Mouse (Mus musculus) heart, postnatal 14 days (tissue): Measurements from ENCODE around the gene Golm1. TPM values are rescaled to one million over a fixed set of nuclear protein-coding genes. Genes with fewer than 3 reads are reported as not detected.

Experiments
- DNase-seq, 2 experiments: peaks; one replicate each; pipeline ENCODE4 v3.0.0; 2021 to 2022
- intact Hi-C: fragments of 180-260 bp; cut with DNase I; formaldehyde crosslinking; loops from one replicate; pipeline ENCODE4 v1.15.1; 2025
- total RNA-seq, 2 experiments: library from RNA; stranded (reverse); gene quantifications; 2 replicates each; pipeline ENCODE4 v1.2.3; 2021

The Golm1 gene
- total RNA-seq, 2 experiments from 2014 or later: 16.3 to 20.8 TPM

DNA sequence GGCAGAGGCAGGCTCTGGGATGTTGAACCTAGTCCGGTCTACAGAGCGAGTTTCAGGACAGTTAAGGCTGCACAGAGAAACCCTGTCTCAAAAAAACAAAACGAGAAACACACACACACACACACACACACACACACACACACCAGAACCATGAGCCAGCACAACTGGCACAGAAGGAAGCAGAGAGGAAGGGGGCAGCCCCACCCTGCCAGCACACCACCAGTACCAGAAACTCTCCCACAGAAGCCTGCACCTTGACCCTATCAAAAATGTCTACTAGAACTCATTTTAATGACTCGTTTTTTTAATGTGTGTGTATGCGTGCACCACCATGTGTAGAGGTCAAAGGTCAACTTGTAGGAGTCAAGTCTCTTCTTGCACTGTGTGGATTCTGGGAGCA, 25.8 kb downstream of the Golm1 start:
- intact Hi-C loops: no loop called here
- DNase-seq: no peak

DNA sequence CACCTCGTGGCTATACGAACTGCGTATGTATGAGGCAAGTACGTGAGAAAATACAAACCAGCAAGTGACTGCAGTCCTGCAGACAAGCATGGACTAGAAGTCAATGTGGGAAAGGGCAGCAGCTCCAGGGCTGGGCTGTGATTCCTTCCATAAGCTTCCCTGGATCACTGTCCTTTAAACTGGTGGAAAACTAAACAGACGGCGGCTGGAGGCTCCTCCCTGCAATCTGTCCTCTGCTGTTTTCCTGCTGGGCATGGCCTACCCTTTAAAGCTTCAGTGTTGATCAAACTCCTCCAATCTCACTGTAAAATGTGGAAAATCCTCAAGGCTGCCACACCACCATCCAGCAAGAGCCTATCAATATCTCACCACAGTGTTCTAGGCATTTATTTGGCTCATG, 27.0 kb downstream of the Golm1 start:
- intact Hi-C loops: no loop called here
- DNase-seq: no peak

DNA sequence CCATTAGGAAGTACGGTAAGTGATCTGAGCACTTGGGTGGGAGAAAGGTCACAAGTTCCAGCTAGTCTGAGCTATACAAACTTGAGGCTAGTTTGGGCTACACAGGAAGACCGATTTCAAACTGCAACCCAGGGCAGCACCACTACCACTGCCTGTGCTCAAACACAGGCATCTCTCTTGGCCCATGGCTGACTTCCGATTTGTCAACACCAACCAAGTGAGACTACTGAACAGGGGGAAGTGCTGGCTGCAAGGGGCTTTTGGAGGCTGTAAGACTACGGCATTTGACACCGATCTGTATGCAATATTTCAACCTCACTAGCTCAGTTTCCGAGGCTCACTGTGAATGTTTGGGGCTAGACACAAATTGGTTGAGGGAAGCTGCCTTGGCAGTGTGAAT, 28.1 kb downstream of the Golm1 start:
- intact Hi-C loops: no loop called here
- no peak for DNase-seq

DNA sequence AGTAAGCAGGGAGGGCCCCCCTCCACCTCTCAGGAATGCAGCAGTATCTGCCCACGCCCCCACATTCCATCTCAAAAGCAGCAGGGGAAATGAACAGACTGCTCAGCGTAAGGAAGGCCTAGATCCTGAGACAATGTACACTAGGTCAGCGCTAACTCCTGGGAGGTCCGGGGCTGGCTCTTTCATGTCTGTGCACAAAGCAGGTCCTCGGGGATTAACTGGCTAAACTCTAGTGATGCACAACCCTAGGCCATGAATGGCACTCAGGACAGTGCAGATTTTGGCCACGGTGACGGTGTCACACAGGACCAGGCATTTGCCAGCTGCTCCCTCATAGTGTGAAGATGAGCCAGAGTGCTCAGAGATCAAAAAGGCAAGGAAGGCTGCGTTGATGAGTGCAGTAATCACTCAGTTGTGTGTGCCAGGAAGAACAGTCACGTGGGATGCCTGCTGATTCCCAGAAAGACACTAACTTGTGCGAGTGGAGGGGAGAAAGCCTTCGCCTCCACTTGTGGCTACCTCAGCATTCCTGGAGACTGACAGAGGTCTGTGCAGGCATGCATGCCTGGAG, 28.9 kb downstream of the Golm1 start:
- intact Hi-C loops: no loop called here
- no peak for DNase-seq

DNA sequence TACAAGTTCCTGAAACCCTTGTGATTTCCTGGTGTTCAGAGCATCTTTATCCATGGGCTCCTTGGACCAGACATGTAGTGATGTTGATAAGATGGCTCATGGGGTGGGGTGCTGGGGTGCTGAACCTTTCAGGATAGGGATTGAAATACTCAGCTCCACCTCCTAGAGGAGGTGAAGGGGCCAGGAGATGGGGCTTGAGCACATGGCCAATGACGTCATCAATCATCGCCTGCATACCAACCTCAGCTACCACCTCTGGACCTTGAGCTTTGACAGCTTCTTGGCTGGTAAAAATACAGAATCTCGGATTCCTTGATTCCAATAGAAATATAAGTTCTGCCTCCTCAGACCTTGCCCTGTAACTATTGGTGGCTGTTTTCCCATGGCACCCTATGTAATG, 30.1 kb downstream of the Golm1 start:
- intact Hi-C loops: no loop called here
- DNase-seq: no peak

DNA sequence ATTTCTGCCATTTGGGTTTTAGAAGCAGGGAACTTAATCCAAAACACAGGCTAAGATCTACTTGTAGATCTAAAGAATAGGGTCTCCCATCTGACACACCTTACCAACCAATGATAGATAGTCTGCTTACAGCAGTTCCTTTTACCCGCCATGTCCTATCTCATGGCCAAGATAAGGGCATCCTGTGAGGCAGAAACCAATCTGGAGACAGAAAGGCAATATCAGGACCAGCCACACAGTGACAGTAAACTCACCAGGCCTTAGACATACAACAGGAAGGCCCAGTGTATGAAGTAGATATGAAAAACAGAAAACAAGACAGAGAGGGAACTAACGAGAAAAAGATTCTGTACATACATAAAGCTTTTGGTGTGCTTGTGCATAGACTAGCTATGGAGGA, 32.8 kb downstream of the Golm1 start:
- intact Hi-C loops: no loop called here
- no peak for DNase-seq

DNA sequence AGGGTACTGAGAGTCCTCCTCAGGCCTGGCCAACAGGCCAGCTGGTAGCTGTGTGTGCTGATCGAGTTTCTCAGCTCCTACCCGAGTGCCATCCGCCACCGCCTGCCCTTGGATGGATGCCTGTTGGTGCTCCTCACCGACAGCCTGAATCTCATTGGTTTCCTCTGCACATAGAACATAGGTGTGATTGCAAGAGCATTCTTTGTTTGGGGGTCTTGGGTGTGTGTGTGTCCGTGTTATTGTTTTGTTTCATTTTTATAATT, 35.5 kb downstream of the Golm1 start:
- intact Hi-C loops: no loop called here
- DNase-seq: no peak

DNA sequence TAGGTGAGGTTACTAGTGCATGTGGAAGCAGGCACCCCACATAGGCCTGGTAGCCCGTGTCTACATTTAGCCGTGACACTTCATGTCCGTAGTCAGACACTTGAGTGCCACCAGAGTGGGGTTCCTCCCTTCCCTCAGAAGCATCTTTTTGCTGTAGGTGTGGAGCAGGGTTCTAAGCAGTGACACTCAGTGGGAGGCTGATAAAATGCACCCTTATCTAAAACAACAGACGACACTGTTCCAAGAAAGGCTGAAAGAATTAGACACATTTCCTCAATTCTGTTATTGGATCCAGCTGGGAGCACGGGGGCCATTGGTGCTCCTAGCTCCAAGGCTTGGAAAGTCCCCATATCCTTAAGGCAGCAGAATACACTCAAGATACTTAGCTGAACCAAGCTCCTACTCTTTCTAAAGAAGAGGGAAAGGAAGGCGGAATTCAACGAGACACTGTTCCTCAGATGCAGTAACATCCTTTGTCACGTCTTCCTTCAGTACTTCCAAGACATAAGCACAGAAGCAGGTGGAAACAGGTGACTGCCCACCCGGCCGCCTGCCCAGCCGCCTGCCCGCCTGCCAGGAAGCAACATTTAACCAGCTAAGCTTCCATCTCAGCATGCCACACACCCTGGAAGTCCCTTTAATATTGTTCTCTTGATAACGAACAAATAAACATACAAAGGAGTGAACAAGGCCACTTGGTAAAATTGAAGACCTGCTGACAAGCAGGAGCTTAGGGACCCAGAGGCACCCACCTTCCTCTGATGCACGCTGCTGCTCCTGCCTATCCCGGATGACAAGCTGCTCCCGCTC, 36.0 kb downstream of the Golm1 start:
- no peak for DNase-seq
- intact Hi-C loops: loop anchor here (5.0 kb wide), 1 partner anchor 88 kb away; no protein-coding TSS in a partner anchor

DNA sequence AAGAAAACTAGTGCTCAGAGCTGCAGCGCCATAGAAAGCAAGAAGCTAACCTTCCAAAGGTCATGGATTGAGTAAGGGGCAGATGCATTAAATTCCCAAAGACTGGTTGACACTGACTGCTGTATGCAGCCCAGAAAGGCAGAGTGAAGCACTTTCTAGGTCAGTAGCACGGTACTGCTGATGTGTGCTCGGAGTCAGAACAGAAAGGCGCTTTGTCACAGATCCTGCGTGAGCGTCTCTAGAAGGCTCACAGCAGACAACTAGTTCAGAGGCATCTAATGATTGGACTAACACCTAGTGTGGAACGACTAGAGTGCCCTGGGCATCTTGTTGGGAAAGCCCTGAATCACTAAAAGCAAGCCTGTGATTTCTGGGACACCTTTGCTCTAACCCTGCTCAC, 37.8 kb downstream of the Golm1 start:
- DNase-seq: no peak
- intact Hi-C loops: loop anchor here (5.0 kb wide), 1 partner anchor 90 kb away; no protein-coding TSS in a partner anchor

DNA sequence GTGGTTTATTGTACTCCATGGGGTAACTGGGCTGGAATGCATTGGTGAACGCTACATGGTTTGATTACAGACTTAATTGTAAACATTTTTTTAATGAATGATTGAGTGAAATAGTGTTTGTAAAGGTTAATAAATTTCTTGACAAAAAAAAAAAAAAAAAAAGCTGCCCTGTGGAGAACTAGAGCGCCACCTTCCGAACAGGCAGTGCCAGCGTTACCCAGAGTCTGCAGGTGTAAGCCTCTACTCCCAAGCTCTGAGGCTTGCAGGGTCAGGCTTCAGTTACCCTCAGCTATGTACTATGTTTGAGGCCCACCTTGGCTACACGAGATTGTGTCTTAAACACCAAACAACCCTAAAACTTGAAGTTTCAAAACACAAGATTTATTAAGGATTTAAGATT, 41.0 kb downstream of the Golm1 start:
- no peak for DNase-seq
- intact Hi-C loops: loop anchor here (5.0 kb wide), 1 partner anchor 93 kb away; no protein-coding TSS in a partner anchor

DNA sequence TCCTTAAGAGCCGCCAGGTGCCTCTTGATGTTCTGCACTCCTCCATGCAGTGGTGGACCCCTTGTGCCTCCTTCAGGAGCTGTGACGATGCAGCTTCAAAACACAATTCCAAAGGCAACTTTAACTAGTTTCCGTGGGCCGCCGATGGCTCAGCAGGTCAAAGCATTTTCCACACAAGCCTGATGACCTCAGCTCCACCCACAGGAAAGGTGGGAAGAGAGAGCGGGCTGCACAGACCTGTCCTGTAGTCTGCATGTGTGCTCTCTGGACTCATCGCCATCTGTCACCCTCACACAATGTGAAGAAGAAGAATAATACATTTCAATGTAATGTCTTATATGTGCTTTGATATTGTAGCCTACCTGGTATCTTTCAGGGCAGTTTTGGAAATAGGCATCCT, 48.9 kb downstream of the Golm1 start:
- DNase-seq: no peak
- intact Hi-C loops: loop anchor here (5.0 kb wide), 1 partner anchor 104 kb away; no protein-coding TSS in a partner anchor

DNA sequence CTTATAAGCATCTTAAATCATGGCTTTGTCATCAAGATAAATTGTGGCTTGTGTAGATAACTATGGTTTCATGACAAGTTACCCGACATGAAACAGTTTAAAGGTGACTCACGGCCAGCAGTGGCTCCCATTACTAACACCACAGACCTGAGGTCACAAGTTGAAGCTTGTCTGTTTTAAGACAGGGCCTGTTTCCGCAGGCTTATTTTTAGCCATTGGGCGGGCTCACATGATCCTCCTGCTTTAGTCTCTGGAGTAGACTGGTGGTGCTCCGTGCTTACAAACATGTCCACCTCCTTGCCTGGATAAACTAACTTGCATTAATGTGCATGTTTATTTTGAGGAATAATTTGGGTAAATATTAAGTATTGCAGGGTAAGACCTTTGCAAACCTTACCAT, 50.7 kb downstream of the Golm1 start:
- DNase-seq: peak; percentile 11 to 40
- intact Hi-C loops: loop anchor here (5.0 kb wide), 1 partner anchor 103 kb away; no protein-coding TSS in a partner anchor

DNA sequence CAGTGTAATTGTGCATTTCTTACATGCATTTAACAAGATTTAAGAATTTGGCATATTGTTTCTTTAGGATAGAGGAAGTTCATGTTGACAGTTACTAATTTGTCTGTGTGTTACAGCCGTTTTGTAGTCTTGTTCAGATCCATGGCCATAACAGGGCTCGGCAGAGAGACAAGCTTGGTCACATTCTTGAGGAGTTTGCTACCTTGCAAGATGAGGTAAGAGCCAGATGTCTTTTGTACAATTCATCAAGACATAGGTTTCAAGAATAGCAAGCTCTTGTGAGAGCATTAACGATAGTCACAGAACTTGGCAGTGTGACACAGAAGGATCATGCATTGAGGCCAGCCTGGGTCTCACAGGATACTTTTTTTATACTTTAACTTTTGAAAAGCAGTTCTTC, 51.2 kb downstream of the Golm1 start:
- no peak for DNase-seq
- intact Hi-C loops: no loop called here

DNA sequence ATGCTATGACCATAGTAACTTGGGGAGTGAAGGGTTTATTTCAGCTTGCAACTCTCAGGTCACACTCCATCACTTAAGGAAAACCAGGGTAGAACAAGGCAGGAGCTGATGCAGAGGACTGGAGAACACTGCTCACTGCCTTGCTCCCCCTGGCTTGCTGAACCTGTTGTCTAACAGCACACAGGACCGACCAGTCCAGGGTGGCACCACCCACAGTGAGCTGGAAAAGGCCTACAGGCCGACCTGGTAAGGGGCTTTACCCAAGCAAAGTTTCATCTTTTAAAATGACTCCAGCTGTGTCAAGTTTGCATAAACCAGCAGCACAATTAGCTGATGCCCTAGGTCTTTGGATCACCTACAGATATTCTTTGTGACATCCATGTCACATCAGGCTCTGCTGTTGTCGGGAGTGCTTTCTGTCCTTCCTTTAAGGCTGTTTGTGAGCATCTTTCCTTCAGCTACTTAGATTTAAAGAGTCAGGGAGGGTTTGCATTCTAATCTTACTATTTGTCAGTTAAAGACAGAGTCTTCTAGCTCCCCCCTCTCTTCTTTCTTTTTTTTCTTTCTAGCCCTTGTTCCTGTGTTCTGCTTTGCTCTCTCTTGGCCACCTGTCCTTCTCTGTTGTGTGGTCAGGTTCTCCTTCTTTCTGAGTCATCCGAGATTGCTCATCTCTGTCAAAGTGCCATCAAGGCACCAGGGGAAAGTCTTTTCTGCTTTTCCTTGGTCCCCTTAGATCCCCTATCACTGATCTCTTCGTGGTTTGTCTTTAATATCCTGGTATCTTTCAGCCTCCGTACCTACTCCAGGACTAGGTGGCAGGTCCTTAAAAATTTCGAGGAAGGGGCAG, 53.7 kb downstream of the Golm1 start:
- intact Hi-C loops: no loop called here
- no peak for DNase-seq

DNA sequence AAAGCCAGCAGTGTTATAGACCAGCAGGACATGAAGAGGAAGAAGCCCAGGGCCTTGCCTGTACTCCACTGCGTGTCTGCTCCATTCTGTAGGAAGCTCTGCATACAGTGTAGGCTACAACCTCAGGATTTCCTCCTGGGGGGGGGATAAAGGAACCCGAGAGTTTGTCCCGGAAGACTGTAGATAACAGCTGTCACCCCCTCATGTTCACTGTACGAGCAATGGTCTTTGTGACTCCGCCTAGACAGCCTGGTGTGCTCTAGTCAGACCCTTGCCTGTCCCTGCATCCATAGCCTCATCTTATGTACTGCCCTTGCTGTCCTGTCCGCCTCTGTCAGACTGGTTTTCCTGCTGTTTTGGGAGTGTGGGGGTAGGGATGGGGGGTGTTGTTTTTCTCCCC, 57.1 kb downstream of the Golm1 start:
- DNase-seq: no peak
- intact Hi-C loops: no loop called here

DNA sequence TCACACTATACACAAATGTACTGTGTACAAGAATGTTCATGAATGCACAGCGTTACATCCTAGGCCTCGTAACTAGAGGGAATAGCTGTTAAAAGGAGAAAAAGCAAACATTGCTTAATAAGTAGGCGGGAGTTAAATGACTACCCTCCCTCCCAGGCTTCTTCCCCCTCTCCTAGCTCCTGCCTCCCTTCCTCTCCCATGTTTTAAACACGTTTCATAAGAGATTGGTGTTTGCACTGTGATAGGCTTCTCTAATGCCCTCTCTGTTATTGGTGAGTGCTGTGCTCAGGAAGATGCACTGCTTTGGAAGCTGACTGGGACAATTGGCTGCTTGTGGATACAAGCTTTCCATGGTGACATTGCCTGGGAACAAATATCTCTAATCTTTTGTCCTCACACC, 60.1 kb downstream of the Golm1 start:
- intact Hi-C loops: no loop called here
- DNase-seq: no peak

DNA sequence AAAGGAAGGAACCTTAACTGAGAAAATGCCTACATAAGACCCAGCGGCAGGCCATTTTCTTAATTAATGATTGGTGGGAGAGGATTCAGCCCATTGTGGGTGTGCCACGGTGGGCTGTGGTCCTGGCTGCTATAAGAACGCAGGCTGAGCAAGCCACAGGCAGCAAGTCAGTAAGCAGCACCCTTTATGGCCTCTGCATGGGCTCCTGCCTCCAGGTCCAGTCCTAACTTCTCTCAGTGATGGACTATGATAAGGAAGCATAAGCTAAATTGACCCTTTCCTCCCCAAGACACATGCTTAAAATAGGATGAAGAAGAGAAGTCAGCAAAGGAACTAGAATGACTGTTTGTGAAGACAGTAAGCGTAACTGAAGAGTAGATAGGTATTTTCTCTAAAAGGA, 60.5 kb downstream of the Golm1 start:
- no peak for DNase-seq
- intact Hi-C loops: no loop called here

DNA sequence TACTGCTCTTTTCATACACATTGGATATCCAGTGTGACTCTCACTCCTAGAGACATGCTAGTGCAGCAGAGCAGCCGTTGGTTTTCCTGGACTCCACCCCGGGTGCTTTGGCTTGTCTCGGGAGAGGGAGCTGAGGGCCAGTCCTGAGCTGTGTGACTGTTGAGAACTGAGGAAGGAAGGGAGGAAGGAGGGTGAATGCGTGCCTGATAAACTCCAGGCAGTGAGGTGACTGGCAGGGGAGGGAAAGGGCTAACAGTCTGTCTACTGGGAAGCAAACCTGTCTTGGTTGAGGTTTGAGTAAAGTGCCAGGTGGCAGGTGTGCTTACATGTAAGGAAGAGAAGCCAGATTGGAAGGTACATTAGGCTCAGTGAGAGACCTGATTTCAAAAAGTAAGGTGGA, 61.7 kb downstream of the Golm1 start:
- intact Hi-C loops: no loop called here
- no peak for DNase-seq

DNA sequence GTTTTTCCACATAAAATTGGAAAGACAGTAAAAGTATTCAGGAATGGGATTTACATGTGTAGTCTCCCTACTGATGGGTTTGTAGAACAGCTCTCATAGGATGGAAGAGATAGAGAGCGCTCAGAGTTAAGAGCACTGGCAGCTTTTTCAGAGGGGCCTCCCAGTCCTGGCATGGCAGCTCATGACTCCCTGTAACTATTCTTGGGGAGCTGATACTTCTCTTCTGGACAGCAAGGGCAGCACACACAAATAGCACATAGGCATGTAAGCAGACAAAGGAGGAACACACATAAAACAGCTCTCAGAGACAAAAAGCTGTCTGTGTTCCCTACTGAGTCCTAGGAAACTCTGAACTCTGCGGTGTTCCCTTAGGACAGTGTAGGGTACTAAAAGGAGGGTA, 65.2 kb downstream of the Golm1 start:
- DNase-seq: no peak
- intact Hi-C loops: no loop called here

DNA sequence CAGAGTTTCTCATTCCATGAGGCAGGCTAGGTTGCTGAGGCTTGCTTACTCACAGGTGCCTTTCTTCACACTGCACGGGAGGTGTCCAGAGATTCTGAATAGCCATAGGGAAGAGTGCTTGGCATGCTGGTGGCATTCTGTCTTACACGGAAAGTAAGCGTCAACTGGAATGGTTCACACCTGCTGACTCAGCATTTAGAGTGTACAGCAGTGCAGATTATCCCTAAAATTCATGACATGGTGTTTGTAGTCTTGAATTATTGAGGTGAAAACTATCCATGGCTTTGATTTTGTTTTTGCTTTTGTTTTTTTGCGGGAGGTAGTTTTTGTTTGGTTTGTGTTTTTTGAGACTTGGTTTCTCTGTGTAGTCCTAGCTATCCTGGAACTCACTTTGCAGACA, 65.7 kb downstream of the Golm1 start:
- DNase-seq: no peak
- intact Hi-C loops: no loop called here

DNA sequence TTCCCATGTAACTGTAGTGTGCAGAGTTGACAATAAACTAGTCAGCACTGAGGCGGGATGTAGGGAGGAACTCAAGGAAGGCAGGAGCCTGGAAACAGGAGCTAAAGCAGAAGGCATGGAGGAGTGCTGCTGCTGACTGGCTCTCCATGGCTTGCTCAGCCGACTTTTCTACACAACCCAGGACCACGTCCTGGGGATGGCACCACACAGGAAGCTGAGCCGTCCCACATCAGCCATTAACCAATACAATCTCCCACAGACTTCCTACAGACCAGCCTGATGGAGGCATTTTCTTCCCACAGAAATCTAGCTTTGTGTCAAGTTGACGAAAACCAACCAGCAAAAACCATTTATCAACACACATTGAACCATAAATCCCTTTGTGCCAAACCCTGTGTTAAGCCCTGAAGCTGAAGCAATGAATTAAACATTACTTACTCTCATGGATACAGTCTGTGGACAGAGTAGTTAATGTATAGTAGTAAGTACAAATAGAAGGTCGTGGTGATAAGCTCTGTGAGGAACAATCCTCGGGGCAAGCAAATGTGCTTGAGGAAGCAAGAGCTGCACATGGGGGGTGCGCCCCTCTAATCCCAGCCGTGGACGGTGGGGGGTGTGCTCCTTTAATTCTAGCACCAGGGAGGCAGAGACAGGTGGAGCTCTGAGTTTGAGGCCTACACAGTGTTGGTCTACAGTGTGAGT, 70.2 kb downstream of the Golm1 start:
- no peak for DNase-seq
- intact Hi-C loops: no loop called here
